Mouse (Mus musculus) liver, embryonic 15.5 days (tissue): ENCODE results near the gene Cdc34. TPM values are rescaled to one million over a fixed set of nuclear protein-coding genes. Genes with fewer than 3 reads are reported as not detected.

Source experiments
- ATAC-seq: fragments of 200-750 bp; cut with Nextera tagmentation; 2 replicates; pipeline ENCODE4 v1.8.0; 2017; ENCODE audit warnings: moderate number of reproducible peaks, mild to moderate bottlenecking, moderate library complexity; ENCODE audit not compliant: insufficient read depth
- H3K27ac ChIP-seq: fragments of 300-500 bp; sonication (generic); replicated peaks from 2 replicates; pipeline ENCODE4 v1.5.1; 2015; ENCODE audit warnings: mild to moderate bottlenecking, inconsistent platforms
- H3K27me3 ChIP-seq: fragments of 300-500 bp; sonication (generic); 2 replicates; pipeline ENCODE4 v1.6.1; 2015; ENCODE audit warnings: mild to moderate bottlenecking, inconsistent platforms
- H3K36me3 ChIP-seq: fragments of 300-500 bp; sonication (generic); replicated peaks from 2 replicates; pipeline ENCODE4 v1.6.1; 2015; ENCODE audit warnings: moderate library complexity, mild to moderate bottlenecking, inconsistent platforms
- H3K4me1 ChIP-seq: fragments of 300-500 bp; sonication (generic); replicated peaks from 2 replicates; pipeline ENCODE4 v1.6.1; 2015; ENCODE audit warnings: inconsistent platforms
- H3K4me2 ChIP-seq: fragments of 300-500 bp; sonication (generic); 2 replicates; pipeline ENCODE4 v1.6.1; 2015; ENCODE audit warnings: moderate library complexity, mild to moderate bottlenecking, inconsistent platforms
- H3K4me3 ChIP-seq: fragments of 300-500 bp; sonication (generic); replicated peaks from 2 replicates; pipeline ENCODE4 v1.5.1; 2015; ENCODE audit warnings: mild to moderate bottlenecking, inconsistent platforms
- H3K9ac ChIP-seq: fragments of 300-500 bp; sonication (generic); 2 replicates; pipeline ENCODE4 v1.6.1; 2015; ENCODE audit warnings: moderate library complexity, mild to moderate bottlenecking, inconsistent platforms
- H3K9me3 ChIP-seq: fragments of 300-500 bp; sonication (generic); replicated peaks from 2 replicates; pipeline ENCODE4 v1.6.1; 2016; ENCODE audit warnings: inconsistent platforms
- WGBS: fragments of 180-500 bp; shearing (Covaris S2); methylation state at CpG from one replicate; pipeline ENCODE4 v1.1.7; 2015; ENCODE audit warnings: mixed read lengths; ENCODE audit not compliant: insufficient replicate concordance; 5-methylcytosine and 5-hydroxymethylcytosine counted together
- polyA plus RNA-seq: library from polyadenylated mRNA; unstranded; fragments of >200 nt; fragmentation: Nextera tagmentation; extraction: Ambion mirVana; gene quantifications from 2 replicates; pipeline ENCODE4 v1.2.1, GENCODE M21; 2015

Cdc34 gene
- polyA plus RNA-seq, 1 experiment from 2014 or later = 105 TPM

DNA sequence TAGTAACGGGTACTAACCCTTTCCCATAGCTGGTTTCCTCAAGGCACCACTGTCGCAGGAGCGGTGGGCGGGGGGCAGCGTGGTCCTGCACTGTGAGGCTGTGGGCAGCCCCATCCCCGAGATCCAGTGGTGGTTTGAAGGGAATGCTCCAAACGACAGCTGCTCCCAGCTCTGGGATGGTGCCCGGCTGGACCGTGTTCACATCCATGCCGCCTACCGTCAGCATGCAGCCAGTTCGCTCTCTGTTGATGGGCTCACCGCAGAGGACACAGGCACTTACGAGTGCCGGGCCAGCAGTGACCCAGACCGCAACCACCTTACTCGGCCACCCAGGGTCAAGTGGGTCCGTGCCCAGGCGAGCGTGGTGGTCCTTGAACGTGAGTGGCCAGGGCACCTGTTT, 26.7 kb downstream of the Cdc34 start:
- peak overlapping the region; percentile 87 for H3K4me2 ChIP-seq
- H3K4me1 ChIP-seq = peaks cover 89% of the 10 kb centered on the region
- peak overlapping the region; percentile 96; the same call in 1 of the 2 replicates for H3K27ac ChIP-seq
- ATAC-seq = no peak
- H3K4me3 ChIP-seq = peak overlapping the region; percentile 94; the same call in 1 of the 2 replicates
- no peak overlapping the region for H3K9ac ChIP-seq
- H3K9me3 ChIP-seq = no peaks in the 10 kb centered on the region
- peaks cover under 1% of the 10 kb centered on the region; the same call in 1 of the 2 replicates for H3K27me3 ChIP-seq
- 90% methylated on average over 21 of the region's 21 CpGs for WGBS
- peaks cover 68% of the 10 kb centered on the region for H3K36me3 ChIP-seq

- Histone ChIP-seq H3K9ac (no peak overlapping the region), H3K27ac (peak overlapping the region; percentile 96), H3K27me3 (peaks cover 6% of the 10 kb centered on the region), H3K4me1 (peaks cover 87% of the 10 kb centered on the region), H3K4me3 (0 out of 2 replicates have a peak overlapping the region, but pooled peaks have one; percentile 94), H3K9me3 (no peaks in the 10 kb centered on the region), H3K36me3 (peaks cover 68% of the 10 kb centered on the region), H3K4me2 (peak overlapping the region; percentile 87)
- no peak for ATAC-seq
- WGBS = 34% methylated on average over 7 of the region's 7 CpGs
These were observed 27.3 kb downstream of the Cdc34 start for GRCm38 (mm10) chr10:79709307-79709706.

GRCm38 (mm10) chr10:79712029-79712428, 30.0 kb downstream of the Cdc34 start:
- Histone ChIP-seq H3K9ac (no peak overlapping the region), H3K27me3 (peaks cover 34% of the 10 kb centered on the region), H3K36me3 (peaks cover 58% of the 10 kb centered on the region), H3K4me3 (no peak overlapping the region), H3K27ac (peak overlapping the region; percentile 95), H3K4me2 (peak overlapping the region; percentile 61; the same call in 1 of the 2 replicates), H3K4me1 (peaks cover 77% of the 10 kb centered on the region), H3K9me3 (no peaks in the 10 kb centered on the region)
- ATAC-seq = peak; percentile 32
- 83% methylated on average over 1 of the region's 1 CpGs for WGBS

DNA sequence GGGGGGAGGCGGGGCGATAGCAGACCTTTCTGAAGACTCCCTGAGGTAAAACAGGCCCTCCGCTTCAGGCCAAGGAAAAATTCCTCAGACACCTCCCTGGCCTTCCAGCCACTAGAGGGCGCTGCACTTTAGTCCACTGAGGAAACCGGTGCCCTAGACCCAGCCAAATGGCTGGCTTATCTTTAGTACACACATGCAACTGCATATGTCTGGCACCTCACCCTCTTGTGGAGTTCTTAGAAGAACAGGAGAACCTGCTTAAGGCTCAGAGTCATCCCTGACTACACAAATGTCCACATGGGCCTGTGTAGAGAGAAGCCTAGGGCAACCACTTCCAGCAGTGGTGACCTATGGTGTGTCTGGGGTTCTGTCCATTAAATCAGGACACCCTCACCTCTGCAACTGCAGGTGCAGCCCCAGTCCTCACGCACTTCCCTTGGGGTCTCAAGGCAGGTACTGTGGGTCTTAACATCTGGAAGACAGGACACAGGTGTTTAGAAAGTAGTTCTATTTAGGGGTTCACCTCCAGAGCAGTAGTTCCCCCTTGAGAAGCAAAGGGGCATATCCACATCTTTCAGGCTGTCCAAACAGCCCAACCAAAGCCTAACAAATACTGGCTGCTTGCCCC, 30.6 kb downstream of the Cdc34 start:
- WGBS = 16% methylated on average over 4 of the region's 6 CpGs
- no peaks in the 10 kb centered on the region for H3K9me3 ChIP-seq
- ATAC-seq = peak; percentile 90
- H3K4me2 ChIP-seq = peak overlapping the region; percentile 61
- H3K9ac ChIP-seq = peak overlapping the region; percentile 37; the same call in 1 of the 2 replicates
- peaks cover 52% of the 10 kb centered on the region for H3K36me3 ChIP-seq
- H3K4me3 ChIP-seq = peak overlapping the region; percentile 24
- peaks cover 40% of the 10 kb centered on the region for H3K27me3 ChIP-seq
- peaks cover 77% of the 10 kb centered on the region for H3K4me1 ChIP-seq
- H3K27ac ChIP-seq = peak overlapping the region; percentile 95

GRCm38 (mm10) chr10:79713163-79713562, 31.2 kb downstream of the Cdc34 start:
- no peak for ATAC-seq
- peaks cover 45% of the 10 kb centered on the region for H3K27me3 ChIP-seq
- peak overlapping the region; percentile 61 for H3K4me2 ChIP-seq
- peaks cover 46% of the 10 kb centered on the region for H3K36me3 ChIP-seq
- peaks cover 74% of the 10 kb centered on the region for H3K4me1 ChIP-seq
- no peak overlapping the region for H3K4me3 ChIP-seq
- no peaks in the 10 kb centered on the region for H3K9me3 ChIP-seq
- no peak overlapping the region for H3K9ac ChIP-seq
- WGBS = 28% methylated on average over 1 of the region's 1 CpGs
- peak overlapping the region; percentile 95 for H3K27ac ChIP-seq

- no peak for ATAC-seq
- no peak overlapping the region for H3K4me2 ChIP-seq
- no peak overlapping the region for H3K27ac ChIP-seq
- H3K9ac ChIP-seq = no peak overlapping the region
- H3K9me3 ChIP-seq = no peaks in the 10 kb centered on the region
- peaks cover 63% of the 10 kb centered on the region for H3K27me3 ChIP-seq
- 53% methylated on average over 4 of the region's 4 CpGs for WGBS
- H3K4me1 ChIP-seq = peaks cover 56% of the 10 kb centered on the region
- no peak overlapping the region for H3K4me3 ChIP-seq
- peaks cover 28% of the 10 kb centered on the region for H3K36me3 ChIP-seq
These were observed 33.0 kb downstream of the Cdc34 start for GRCm38 (mm10) chr10:79714996-79715395.

DNA sequence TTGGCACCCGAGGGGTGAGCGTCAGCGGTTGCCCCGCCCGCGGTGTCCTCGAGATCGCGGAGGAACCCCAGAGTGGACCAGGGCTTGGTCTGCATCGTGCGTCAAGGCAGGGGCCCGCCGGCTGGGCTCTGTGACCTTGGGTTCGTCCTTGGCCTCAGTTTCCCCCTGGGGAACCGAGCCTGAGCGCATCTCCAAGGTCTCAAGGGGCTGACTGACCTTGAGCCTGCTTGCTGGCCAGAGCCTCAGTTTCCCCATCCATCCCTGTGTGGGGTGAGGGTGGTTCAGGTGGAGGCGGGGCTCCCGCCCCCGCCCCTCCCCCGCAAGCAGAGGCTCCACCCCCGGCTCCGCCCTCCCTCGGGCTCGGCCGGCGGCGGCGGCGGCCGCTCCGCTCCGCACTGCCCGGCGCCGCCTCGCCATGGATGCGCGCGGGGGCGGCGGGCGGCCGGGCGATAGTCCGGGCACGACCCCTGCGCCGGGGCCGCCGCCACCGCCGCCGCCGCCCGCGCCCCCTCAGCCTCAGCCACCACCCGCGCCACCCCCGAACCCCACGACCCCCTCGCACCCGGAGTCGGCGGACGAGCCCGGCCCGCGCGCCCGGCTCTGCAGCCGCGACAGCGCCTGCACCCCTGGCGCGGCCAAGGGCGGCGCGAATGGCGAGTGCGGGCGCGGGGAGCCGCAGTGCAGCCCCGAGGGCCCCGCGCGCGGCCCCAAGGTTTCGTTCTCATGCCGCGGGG, 34.4 kb downstream of the Cdc34 start, which contains the start of gene Hcn2:
Hcn2 (plus strand) TSS at position 381 of the 734 bp plus-strand sequence.
- Histone ChIP-seq H3K36me3 (peaks cover 14% of the 10 kb centered on the region), H3K9ac (no peak within 1 kb of the TSS), H3K27me3 (peaks cover 76% of the 10 kb centered on the region), H3K4me3 (peak within 1 kb of the TSS; percentile 62), H3K9me3 (no peaks in the 10 kb centered on the region), H3K4me1 (peaks cover 43% of the 10 kb centered on the region), H3K4me2 (peak within 1 kb of the TSS; percentile 88), H3K27ac (no peak within 1 kb of the TSS)
- WGBS = 2% methylated on average over 62 of the region's 91 CpGs
- no peak for ATAC-seq

GRCm38 (mm10) chr10:79716988-79717355, 35.0 kb downstream of the Cdc34 start:
- Histone ChIP-seq H3K4me1 (peaks cover 38% of the 10 kb centered on the region), H3K9ac (no peak overlapping the region), H3K27me3 (peaks cover 81% of the 10 kb centered on the region), H3K4me3 (peak overlapping the region; percentile 62), H3K9me3 (no peaks in the 10 kb centered on the region), H3K36me3 (peaks cover 8% of the 10 kb centered on the region), H3K27ac (no peak overlapping the region), H3K4me2 (peak overlapping the region; percentile 88)
- no peak for ATAC-seq
- under 1% methylated on average over 43 of the region's 44 CpGs for WGBS

DNA sequence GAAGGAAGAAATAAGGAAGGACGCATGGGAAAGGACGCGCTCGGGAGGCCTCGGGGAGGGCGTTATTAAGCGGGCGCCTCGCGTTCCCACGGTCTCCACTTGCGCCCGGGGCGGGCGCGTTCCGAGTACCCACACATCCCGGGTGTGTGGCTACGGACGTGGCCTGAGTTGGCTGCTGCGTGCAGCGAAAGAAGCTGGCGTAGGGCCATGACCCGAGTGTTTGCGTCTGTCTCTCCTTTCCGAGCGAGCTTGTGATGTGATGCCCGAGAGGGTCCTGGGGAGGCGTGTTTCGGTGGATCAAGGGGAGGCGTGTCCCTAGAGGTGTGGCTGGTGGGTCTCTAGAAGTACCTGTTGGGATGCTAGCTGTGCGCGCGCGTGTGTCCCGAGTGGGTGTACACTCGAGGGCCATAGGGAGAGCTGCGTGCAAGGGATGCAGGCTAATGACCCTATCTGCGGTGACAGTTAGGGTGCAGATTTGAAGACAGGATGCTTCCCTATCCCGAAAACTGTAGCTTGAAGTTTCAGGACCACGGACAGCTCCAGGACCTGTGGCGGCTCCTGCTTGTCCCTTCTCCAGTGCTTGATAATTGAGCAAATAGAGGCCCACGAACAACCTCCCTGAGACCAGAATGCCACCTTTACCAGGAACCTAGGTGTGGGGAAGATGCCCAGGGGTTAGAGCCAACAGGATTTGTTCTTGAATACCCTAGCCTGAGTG, 35.8 kb downstream of the Cdc34 start:
- Histone ChIP-seq H3K36me3 (0 out of 2 replicates have a peak, but pooled peaks cover 1% of the 10 kb centered on the region), H3K4me2 (peak overlapping the region; percentile 88), H3K4me1 (peaks cover 30% of the 10 kb centered on the region), H3K9me3 (no peaks in the 10 kb centered on the region), H3K4me3 (peak overlapping the region; percentile 62; the same call in 1 of the 2 replicates), H3K27me3 (peaks cover 89% of the 10 kb centered on the region), H3K27ac (no peak overlapping the region), H3K9ac (no peak overlapping the region)
- WGBS = 3% methylated on average over 43 of the region's 43 CpGs
- no peak for ATAC-seq

DNA sequence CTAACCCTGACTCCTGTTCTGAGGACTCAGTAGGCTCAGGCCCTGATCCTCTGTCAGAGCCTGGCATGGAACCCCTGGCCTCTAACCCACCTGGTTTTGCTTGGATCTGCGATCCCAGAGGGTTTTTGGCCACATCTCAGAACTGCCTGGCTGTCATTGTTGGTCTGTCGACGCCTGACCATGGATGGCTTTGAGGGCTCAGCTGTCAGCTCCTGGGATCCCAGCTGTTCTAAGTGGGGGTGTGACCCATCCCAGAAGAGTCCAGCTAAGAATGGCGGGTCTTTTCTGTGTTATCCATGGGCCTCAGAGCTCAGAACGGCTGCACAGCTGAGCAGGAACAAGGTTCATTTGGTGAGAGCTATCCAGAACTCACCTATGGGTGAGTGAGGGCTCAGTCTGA, 39.1 kb downstream of the Cdc34 start:
- H3K27me3 ChIP-seq = peaks cover 74% of the 10 kb centered on the region
- H3K4me2 ChIP-seq = no peak overlapping the region
- WGBS = 38% methylated on average over 5 of the region's 5 CpGs
- ATAC-seq = no peak
- H3K9ac ChIP-seq = no peak overlapping the region
- no peak overlapping the region for H3K27ac ChIP-seq
- H3K9me3 ChIP-seq = no peaks in the 10 kb centered on the region
- peaks cover 18% of the 10 kb centered on the region for H3K4me1 ChIP-seq
- no peak overlapping the region for H3K4me3 ChIP-seq
- no peaks in the 10 kb centered on the region for H3K36me3 ChIP-seq

- Histone ChIP-seq H3K9me3 (no peaks in the 10 kb centered on the region), H3K36me3 (no peaks in the 10 kb centered on the region), H3K27ac (no peak overlapping the region), H3K27me3 (peaks cover 61% of the 10 kb centered on the region), H3K4me2 (no peak overlapping the region), H3K9ac (no peak overlapping the region), H3K4me3 (no peak overlapping the region), H3K4me1 (no peaks in the 10 kb centered on the region)
- 51% methylated on average over 6 of the region's 6 CpGs for WGBS
- ATAC-seq = no peak
These were observed 41.1 kb downstream of the Cdc34 start for GRCm38 (mm10) chr10:79723047-79723446.
